14 mouse cellular contexts compared by ENCODE assay signal in genomic region chr4:116700964-116701363, GRCm38 (mm10).
"Had no signal": no experiment of that assay in that cellular context is flagged by ENCODE, and none has a peak within 500 bp of the region (broad histone marks: within the 10 kb centered on the region; RNA-seq: fewer than 3 reads in every experiment).

No protein-coding gene starts in this region.

- ATAC-seq: liver, embryonic 12.5 days had no signal

- H3K9me3 ChIP-seq: limb, embryonic 10.5 days; liver, embryonic 12.5 days; lung, embryonic 15.5 days; neural tube, embryonic 13.5 days had no signal

- H3K4me2 ChIP-seq: liver, embryonic 12.5 days; lung, embryonic 15.5 days; neural tube, embryonic 13.5 days had no signal

- H3K9ac ChIP-seq: liver, embryonic 12.5 days; lung, embryonic 15.5 days; neural tube, embryonic 13.5 days had no signal

- H3K4me3 ChIP-seq: layer of hippocampus, adult 2 months; limb, embryonic 10.5 days; liver, embryonic 12.5 days; lung, embryonic 15.5 days; neural tube, embryonic 13.5 days had no signal

- H3K4me1 ChIP-seq: limb, embryonic 10.5 days; lung, embryonic 15.5 days; neural tube, embryonic 13.5 days had no signal

- H3K27me3 ChIP-seq: liver, embryonic 12.5 days; lung, embryonic 15.5 days; neural tube, embryonic 13.5 days had no signal

- H3K27ac ChIP-seq: layer of hippocampus, adult 2 months; limb, embryonic 10.5 days; liver, embryonic 12.5 days; lung, embryonic 15.5 days; macrophage; neural tube, embryonic 13.5 days had no signal

- DNase-seq: kidney, adult 9 months; kidney, postnatal 10 days; kidney, postnatal 4 days; lung, postnatal 14 days; midbrain, embryonic 14.5 days; right cerebral cortex, adult 18-20 months; right cerebral cortex, postnatal 25 days; thymus, postnatal 4 days had no signal
